Mouse (Mus musculus) fat pad, adult 2 months (tissue): ENCODE data around the gene Zfp658.

Source experiments
- DNase-seq: peaks from one replicate; pipeline ENCODE4 v3.0.0-alpha.2; 2011; ENCODE audit warnings: low read depth, low spot score; ENCODE audit errors: extremely low read depth

Zfp658 gene

DNA sequence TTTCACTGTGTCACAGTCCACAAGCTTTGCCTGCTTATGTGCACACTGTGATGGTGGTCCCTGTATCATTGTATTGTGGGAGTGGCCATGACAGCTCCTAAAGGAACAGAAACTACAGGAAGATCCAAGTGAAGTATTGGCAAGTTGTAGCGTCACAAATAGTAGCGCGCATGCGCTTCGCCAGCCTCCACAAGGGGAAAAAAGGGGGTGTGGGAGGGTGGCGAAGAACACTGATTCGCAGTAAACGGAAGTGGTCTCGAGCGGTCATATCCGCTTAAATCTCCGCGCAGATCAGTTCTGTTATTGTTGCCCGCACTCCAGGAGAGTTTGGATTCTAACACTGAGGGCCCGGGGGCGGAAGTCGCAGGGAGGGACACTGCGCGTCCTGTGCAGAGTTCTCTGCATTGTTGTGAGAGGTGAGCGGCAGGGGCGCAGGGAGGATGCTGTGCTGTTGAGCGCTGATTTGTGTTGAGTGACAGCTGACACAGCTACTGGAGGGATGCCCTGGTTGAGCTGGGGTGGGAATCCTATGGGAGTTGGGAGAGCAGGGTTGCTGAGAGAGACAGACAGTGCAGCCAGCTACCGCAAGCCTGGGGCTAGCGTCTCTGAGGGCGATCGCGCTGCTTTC, at the start of gene Zfp658:
Zfp658 (plus strand) TSS at position 251 of the 628 bp plus-strand sequence.
- DNase-seq, result no peak

DNA sequence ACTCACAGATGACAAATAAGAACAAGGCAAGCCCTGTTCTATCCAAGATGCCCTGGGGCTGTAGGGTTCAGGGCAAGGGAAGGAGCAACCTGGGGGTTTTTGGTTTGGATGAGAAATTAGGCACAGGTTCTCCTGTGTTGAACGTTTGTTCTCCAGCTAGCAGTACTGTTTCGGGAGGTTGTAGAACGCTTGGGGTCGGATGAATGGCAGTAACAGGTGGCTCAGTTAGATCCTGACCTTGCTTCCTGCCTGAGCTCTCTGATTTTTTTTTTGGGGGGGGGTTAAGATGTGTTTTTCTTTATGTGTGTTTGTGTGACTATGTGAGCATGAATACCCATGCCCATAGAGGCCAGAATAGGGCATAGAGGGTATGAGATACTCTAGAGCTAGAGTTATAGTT, 49.5 kb upstream of the Zfp658 start:
- DNase-seq, result no peak

- no peak for DNase-seq
Measured at GRCm38 (mm10) chr7:43515076-43515475, 47.0 kb upstream of the Zfp658 start.

- DNase-seq, result no peak
Measured at GRCm38 (mm10) chr7:43518341-43518740, 43.7 kb upstream of the Zfp658 start.

DNA sequence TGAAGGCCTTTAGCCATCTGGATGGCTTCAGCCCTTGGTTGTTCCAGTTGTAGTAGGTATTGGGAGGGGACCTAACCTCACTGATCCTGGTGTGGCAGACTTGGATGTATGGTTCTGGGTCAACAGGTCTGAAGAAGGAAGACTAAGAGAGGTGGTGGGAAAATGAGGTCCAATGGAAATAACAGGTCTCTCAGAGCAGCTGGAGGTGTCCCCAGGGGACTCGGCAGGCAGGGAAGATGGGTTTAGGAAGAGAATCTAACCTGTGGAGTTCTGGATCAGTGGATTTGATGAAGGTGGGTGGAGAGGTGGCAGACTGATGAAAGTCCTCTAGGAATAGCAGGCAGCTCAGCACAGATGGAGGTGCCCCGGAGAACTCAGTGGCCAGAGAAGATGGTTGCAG, 39.3 kb upstream of the Zfp658 start:
- DNase-seq, result no peak

GRCm38 (mm10) chr7:43525313-43525712, 36.7 kb upstream of the Zfp658 start:
- DNase-seq, result no peak

- DNase-seq, result no peak
Measured at GRCm38 (mm10) chr7:43530216-43530785, 31.8 kb upstream of the Zfp658 start.

DNA sequence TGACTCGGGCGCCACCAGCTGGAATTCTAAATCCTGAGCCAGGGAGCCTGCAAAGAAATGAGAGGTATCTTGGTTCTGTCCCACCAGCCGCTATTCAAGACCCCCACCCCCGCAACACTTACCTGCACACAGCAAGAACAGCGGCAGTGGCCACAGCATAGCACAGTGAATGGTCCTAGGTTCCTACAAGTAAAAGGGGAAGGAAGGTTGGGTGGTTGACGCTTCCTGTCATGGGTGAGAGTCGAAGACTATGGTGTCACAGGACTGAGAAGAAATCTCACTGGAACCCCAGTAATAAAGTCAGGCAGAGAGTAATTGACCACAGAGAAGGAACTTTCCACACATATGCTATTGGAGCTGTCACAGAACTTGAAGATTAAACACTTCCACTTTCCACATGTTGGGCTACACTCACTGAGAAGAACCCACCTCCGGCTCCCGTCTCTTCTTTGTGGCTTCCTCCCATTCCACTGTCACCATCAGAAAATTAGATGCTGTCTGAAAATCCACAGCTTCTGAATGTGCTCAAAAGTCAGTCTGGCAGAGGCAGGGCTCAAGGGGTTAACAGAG, 29.0 kb upstream of the Zfp658 start:
- no peak for DNase-seq

DNA sequence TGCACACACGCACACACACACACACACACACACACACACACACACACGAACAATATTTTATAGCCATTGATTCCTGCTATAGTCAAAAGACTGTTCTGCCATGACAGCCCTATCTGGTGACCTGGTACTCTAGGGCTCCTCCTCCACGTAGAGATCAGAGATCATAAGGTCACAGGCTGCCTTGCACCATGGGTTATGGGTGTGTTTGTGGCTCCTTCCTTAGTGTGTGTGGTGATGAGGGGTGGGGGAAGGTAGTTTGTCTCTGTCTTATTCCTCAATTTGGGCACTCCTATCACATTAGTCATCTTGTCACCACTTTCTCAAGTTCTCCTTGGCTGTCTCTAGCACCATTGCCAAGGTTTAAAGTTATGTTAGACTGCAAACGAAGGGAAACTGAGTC, 23.5 kb upstream of the Zfp658 start:
- DNase-seq, result no peak

DNA sequence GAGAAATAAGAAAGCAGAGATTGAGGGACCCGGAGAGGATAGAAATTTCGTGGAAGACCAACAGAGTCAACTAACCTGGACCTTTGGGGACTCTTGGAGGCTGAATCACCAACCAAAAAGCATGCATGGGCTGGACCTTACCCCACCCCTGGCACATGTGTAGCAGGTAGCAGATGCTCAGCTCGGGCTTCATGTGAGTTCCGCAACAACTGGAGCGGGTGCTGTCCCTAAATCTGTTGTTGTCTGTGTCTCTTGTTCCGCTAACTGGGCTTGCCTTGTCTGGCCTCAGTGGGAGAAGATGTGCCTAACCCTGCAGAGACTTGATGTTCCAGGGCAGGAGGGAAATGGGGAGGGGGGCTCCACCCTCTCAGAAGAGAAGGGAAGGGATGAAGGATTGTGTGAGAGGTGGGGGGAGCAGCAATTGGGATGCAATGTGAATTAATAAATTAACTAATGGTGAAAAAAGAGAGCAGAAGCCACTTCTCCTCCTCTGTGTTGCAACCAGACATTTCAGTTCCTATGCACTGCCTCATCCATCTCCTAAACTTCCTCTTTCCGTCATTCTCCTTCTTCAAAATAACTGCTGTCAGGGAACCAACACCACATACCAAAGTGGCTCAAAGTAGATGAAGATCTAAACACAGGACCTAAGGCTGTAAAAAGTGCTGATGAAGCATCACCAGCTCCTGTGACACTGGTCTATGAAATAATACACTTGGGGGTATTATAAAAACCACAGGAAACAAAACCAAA, 17.7 kb upstream of the Zfp658 start, which contains the start of gene Cd33:
Cd33 (minus strand) TSS at position 204 of the 753 bp plus-strand sequence.
- no peak for DNase-seq

GRCm38 (mm10) chr7:43545656-43546545, 16.2 kb upstream of the Zfp658 start:
- no peak for DNase-seq

DNA sequence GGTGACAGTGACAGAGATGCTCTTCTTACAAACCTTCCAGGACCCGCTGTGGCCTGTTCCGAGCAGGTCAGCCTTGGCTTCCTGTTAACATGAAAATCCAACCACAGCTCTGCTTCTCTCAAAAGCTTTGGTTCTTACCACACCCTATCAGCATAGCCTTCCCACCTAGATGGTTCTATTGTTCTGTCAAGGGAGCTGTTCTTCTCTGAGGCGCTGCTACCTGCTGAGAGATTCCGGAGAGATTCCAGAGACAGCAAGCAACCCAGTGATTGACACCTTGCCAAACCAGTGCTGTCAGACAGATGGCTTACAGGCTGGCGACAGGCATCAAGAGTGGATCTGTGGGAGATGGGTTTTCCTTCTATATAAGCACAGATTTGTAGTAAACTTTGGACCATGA, 14.4 kb upstream of the Zfp658 start:
- DNase-seq, result no peak

DNA sequence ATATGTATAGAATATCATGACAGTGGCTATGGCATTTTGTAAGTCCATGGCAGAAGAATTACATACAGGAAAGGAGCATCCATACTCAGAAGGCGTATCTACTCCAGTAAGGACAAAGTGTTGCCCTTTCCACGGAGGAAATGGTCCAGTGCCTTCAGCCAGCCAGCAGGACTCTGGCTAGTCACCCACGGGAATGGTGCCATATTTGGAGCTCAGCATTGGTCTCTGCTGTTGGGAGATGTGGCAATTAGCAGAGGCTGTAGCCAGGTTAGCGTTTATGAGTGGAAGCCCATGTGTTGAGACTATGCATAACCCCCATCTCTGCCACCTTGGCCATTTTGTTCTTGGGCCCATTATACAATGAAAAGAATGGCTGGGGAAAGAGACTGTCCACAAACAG, 13.8 kb upstream of the Zfp658 start:
- DNase-seq, result no peak

- DNase-seq, result no peak
Measured at GRCm38 (mm10) chr7:43553153-43553552, 8.9 kb upstream of the Zfp658 start.

DNA sequence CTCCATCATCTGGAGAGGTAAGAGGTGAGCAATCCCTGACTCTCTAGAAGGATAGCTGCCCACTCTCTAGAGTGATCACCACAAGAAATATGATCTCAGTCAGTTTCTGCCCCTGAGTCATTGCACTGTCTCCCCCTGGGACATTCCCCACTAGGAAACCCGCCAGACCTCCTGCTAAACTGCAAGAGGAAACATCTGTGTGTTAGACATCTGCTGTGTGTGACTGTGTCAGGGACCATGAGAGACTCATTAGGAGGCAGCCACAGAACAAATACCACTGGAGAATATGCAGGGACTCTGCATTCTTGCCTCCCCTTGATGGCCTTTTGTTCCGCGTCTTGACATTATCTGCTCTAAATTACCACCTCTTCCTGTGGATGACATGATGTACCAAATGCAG, 7.5 kb upstream of the Zfp658 start:
- no peak for DNase-seq

- DNase-seq, result no peak
Measured at GRCm38 (mm10) chr7:43555351-43555750, 6.7 kb upstream of the Zfp658 start.

DNA sequence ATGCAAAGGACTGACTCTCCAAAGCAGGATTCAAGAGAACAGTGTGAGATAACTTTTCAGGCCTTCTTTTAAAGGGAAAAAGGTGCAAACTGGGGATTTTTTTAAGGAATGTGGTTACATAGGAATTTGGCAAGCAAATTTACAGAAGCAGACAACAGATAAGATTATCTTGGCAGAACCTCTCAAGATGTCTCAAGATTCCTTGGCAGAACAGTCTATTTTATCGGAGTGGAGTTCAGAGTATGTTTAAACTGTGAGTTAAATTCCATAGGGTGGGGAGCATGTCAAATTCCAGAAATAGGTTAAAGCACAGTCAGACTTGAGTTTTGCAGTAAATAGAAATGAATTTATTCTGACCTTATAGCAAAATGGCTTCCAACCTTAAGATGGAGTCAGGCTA, 5.2 kb upstream of the Zfp658 start:
- DNase-seq, result no peak

GRCm38 (mm10) chr7:43562651-43563070, 605 bp downstream of the Zfp658 start:
- no peak for DNase-seq

DNA sequence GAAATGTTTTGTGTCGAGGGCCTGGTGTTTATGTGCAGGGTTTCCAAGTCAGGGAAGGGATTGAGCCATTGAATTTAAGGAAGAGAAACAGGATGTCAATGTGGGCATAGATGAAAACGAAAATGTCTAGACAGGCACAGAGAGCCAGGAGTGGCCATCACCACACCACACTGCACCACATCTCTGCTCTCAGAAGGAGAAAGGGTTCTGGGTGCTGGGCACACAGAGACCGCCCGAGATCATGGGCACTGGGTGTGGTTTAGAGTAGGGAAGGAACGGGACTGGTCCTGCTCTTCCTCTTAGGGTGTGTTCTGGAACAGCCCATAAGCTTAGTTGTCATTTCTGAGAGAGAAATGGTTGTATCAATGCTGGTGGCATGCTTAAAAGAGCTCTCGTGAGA, 1.2 kb downstream of the Zfp658 start:
- DNase-seq, result no peak

DNA sequence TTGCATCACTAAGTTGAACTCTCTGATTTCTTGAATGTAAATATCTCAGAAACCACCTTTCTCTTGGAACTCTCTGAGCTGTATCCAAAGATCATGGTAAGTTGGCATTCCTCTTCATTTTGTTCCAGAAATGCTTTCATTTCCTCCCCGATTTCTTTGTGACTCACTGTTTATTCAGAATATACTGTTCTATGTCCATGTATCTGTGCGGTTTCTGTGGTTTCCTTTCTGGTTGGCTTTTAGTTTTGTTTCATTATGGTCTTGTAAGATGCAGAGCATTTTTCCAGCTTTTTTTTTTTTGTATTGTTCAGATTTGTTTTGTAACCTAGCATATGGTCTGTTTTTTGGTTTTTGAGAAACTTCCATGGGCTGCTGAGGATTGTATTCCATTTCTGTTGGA, 9.2 kb downstream of the Zfp658 start:
- DNase-seq, result no peak
